Mouse (Mus musculus) stomach, postnatal 0 days (tissue): ENCODE data around the gene Pcdh17. TPM values are rescaled to one million over a fixed set of nuclear protein-coding genes. Genes with fewer than 3 reads are reported as not detected.

Experiments used
- ATAC-seq: fragments of 200-750 bp; cut with Nextera tagmentation; 2 replicates; pipeline ENCODE4 v1.8.0; 2017; ENCODE audit not compliant: low FRiP score, low TSS enrichment
- DNase-seq: peaks from one replicate; pipeline ENCODE4 v3.0.0-alpha.2; 2016; ENCODE audit warnings: low spot score
- H3K27ac ChIP-seq: fragments of 300-500 bp; sonication (generic); replicated peaks from 2 replicates; pipeline ENCODE4 v1.5.1; 2014; ENCODE audit warnings: mild to moderate bottlenecking, control low read depth
- H3K27me3 ChIP-seq: fragments of 300-500 bp; sonication (generic); 2 replicates; pipeline ENCODE4 v1.6.1; 2014; ENCODE audit warnings: low read length; ENCODE audit not compliant: control insufficient read depth, insufficient read depth
- H3K36me3 ChIP-seq: fragments of 300-500 bp; sonication (generic); 2 replicates; pipeline ENCODE4 v1.6.1; 2014; ENCODE audit warnings: low read length, mixed read lengths; ENCODE audit not compliant: control insufficient read depth, insufficient read depth
- H3K4me1 ChIP-seq: fragments of 300-500 bp; sonication (generic); replicated peaks from 2 replicates; pipeline ENCODE4 v1.6.1; 2014; ENCODE audit warnings: antibody characterized with exemption; ENCODE audit not compliant: control insufficient read depth, insufficient read depth
- H3K4me2 ChIP-seq: fragments of 300-500 bp; sonication (generic); replicated peaks from 2 replicates; pipeline ENCODE4 v1.6.1; 2014; ENCODE audit warnings: low read depth, mild to moderate bottlenecking, control low read depth, moderate library complexity
- H3K4me3 ChIP-seq: fragments of 300-500 bp; sonication (generic); 2 replicates; pipeline ENCODE4 v1.5.1; 2014; ENCODE audit warnings: low read depth, low read length, control low read depth
- H3K9ac ChIP-seq: fragments of 300-500 bp; sonication (generic); 2 replicates; pipeline ENCODE4 v1.6.1; 2014; ENCODE audit warnings: mild to moderate bottlenecking, low read length, control low read depth, mixed read lengths
- H3K9me3 ChIP-seq: fragments of 300-500 bp; sonication (generic); 2 replicates; pipeline ENCODE4 v1.6.1; 2016; ENCODE audit warnings: low read length; ENCODE audit not compliant: control insufficient read depth
- CTCF ChIP-seq: IDR thresholded peaks from 2 replicates; pipeline ENCODE4 v1.5.1; 2016; ENCODE audit warnings: antibody characterized with exemption, low read depth, mild to moderate bottlenecking, moderate library complexity
- EP300 ChIP-seq: optimal IDR thresholded peaks from 2 replicates; pipeline ENCODE3; 2016; ENCODE audit warnings: antibody characterized with exemption
- WGBS: fragments of 180-500 bp; shearing (Covaris S2); extraction: QIAGEN DNeasy Blood & Tissue Kit; methylation state at CpG from one replicate; pipeline ENCODE4 v1.1.7; 2014; 5-methylcytosine and 5-hydroxymethylcytosine counted together
- polyA plus RNA-seq: library from polyadenylated mRNA; unstranded; fragments of >200 nt; fragmentation: Nextera tagmentation; extraction: Ambion mirVana; gene quantifications from 2 replicates; pipeline ENCODE4 v1.2.1, GENCODE M21; 2015

The Pcdh17 gene
- polyA plus RNA-seq, 1 experiment from 2014 or later: 2.5 TPM

DNA sequence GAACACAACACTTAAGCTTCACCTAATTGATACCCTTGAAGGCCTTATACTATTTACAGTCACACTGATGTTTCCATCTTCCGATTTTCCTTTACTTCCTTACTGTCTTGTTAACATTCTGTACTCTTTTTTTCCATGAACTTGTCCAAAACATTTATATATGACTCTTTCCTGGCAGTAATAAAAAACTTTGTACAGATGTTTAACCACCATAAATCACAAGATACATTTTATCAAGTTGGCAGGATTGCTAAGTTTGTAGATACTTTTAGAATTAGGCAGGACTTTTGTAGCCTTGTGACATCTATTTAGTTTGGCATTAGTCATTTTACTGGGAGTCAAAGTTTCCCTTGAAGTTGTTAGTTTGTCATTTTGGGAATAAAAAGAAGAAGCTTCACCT lies 32.1 kb downstream of the Pcdh17 start:
- WGBS: 38% methylated on average over 1 of the region's 1 CpGs
- no peak overlapping the region for H3K4me3 ChIP-seq
- DNase-seq (no peak), ATAC-seq (no peak)
- no peak overlapping the region for H3K4me2 ChIP-seq
- H3K9ac ChIP-seq: no peak overlapping the region
- H3K4me1 ChIP-seq: no peaks in the 10 kb centered on the region
- H3K9me3 ChIP-seq: no peaks in the 10 kb centered on the region
- H3K36me3 ChIP-seq: no peaks in the 10 kb centered on the region
- TF ChIP-seq CTCF: no peak
- no peak for TF ChIP-seq EP300
- no peaks in the 10 kb centered on the region for H3K27me3 ChIP-seq
- H3K27ac ChIP-seq: no peak overlapping the region

DNA sequence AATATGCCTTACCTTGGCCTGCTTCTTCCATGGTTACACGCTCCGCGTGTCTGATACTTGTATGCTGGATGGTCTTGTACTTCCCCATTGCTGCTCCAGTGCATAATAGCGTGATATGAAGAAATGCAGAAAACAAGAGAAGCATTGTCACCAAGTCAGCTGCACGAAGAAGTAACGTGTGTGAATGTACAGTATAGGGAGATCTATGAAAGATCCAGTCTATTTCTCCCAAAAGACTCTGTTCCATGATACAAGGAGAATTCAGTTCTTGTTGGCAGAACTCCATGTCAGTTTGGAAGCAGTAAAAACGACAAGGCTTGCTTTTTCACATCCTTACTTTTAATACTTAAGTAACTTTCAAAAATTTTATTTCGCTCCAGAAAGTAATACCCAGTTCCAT lies 33.0 kb downstream of the Pcdh17 start:
- Histone ChIP-seq H3K27me3 (no peaks in the 10 kb centered on the region), H3K4me2 (no peak overlapping the region), H3K9ac (no peak overlapping the region), H3K9me3 (no peaks in the 10 kb centered on the region), H3K4me1 (no peaks in the 10 kb centered on the region), H3K4me3 (no peak overlapping the region), H3K36me3 (no peaks in the 10 kb centered on the region), H3K27ac (no peak overlapping the region)
- TF ChIP-seq EP300 (no peak), CTCF (no peak)
- DNase-seq (no peak), ATAC-seq (no peak)
- 83% methylated on average over 8 of the region's 8 CpGs for WGBS

DNA sequence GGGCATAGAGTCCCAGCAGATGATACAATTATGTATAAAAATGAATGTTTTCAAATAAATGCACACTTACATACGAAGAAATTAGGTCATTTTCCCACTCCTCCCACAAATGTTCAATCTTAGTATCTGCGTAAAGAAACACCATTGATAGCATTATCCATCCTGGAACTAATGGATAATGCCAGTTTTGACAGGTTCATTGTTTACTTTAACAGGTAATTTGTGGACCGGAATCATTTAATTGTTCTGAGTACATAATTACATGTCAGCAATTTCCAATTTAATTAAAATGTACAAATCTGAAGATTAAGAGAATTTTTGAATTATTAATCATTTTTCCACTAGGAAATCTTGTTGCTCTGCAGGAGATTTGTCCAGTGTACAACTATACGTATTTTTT lies 33.5 kb downstream of the Pcdh17 start:
- WGBS: 75% methylated on average over 4 of the region's 4 CpGs
- no peak for ATAC-seq

DNA sequence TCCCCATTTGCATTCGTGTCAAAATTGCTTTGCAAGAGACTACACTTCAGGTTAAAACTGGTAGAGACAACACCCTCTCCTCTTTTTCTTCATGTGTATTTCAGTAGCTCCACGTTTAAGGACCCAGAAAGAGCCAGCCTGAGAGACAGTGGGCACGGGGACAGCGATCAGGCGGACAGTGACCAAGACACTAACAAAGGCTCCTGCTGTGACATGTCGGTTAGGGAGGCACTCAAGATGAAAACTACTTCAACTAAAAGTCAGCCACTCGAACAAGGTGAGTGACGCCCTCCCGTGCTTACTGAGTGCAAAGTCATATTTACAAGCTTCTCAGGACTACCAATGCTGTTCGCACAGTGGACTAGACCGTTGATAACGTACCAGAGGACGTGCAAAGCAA lies 34.0 kb downstream of the Pcdh17 start:
- H3K27me3 ChIP-seq: no peaks in the 10 kb centered on the region
- no peak overlapping the region for H3K4me3 ChIP-seq
- DNase-seq (no peak), ATAC-seq (no peak)
- TF ChIP-seq EP300 (no peak), CTCF (no peak)
- H3K4me2 ChIP-seq: no peak overlapping the region
- no peaks in the 10 kb centered on the region for H3K4me1 ChIP-seq
- H3K27ac ChIP-seq: no peak overlapping the region
- H3K36me3 ChIP-seq: no peaks in the 10 kb centered on the region
- no peaks in the 10 kb centered on the region for H3K9me3 ChIP-seq
- no peak overlapping the region for H3K9ac ChIP-seq
- WGBS: 73% methylated on average over 13 of the region's 13 CpGs

More for the DNA sequence above, 33.5 kb downstream of the Pcdh17 start:
- TF ChIP-seq CTCF (no peak), EP300 (no peak)
- no peak for DNase-seq
- no peaks in the 10 kb centered on the region for H3K9me3 ChIP-seq
- H3K36me3 ChIP-seq: no peaks in the 10 kb centered on the region
- no peak overlapping the region for H3K27ac ChIP-seq
- no peak overlapping the region for H3K9ac ChIP-seq
- no peaks in the 10 kb centered on the region for H3K4me1 ChIP-seq
- H3K27me3 ChIP-seq: no peaks in the 10 kb centered on the region
- no peak overlapping the region for H3K4me3 ChIP-seq
- no peak overlapping the region for H3K4me2 ChIP-seq

DNA sequence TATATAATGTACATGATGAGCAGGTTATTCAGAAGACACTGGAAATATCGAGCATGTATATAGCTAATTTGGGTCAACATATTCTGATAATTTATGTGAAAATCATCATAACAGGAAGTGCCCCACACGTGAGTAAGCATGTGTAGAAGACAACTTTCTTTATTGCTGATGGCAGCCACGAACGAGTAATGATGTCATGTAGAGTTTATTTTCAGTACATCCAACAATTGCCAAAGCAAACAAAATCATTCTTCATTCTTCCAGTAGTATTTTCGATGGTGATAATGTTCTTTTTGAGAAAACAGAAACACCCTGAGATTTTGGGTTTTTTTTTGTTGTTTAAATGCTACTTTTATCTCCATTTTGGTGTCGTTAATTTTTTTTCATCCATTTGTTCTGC lies 37.2 kb downstream of the Pcdh17 start:
- ATAC-seq: no peak
- DNase-seq: no peak
- TF ChIP-seq CTCF (no peak), EP300 (no peak)
- Histone ChIP-seq H3K36me3 (no peaks in the 10 kb centered on the region), H3K4me2 (no peak overlapping the region), H3K9me3 (no peaks in the 10 kb centered on the region), H3K4me1 (no peaks in the 10 kb centered on the region), H3K9ac (no peak overlapping the region), H3K27ac (no peak overlapping the region), H3K4me3 (no peak overlapping the region), H3K27me3 (no peaks in the 10 kb centered on the region)
- 59% methylated on average over 6 of the region's 6 CpGs for WGBS

DNA sequence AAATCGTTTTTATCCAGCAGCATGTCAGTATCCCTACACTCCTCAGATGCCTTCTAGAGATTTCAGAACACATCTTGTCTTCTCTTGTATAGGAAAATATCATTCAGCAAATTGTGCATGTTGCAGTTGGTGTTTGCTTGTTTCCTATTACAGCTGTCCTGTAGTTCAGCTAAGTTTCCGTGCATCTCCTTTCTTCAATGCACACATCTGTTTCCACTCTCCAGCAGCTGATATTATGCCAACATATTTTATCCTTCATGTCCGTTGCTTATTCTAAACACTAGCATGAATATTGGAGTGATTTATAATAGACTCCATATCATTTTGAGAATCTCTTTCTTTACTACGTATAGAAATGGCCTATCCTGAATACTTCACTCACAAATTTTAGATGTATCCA lies 41.0 kb downstream of the Pcdh17 start:
- no peak for DNase-seq
- Histone ChIP-seq H3K4me1 (no peaks in the 10 kb centered on the region), H3K4me2 (no peak overlapping the region), H3K4me3 (no peak overlapping the region), H3K36me3 (no peaks in the 10 kb centered on the region), H3K9ac (no peak overlapping the region), H3K9me3 (no peaks in the 10 kb centered on the region), H3K27me3 (no peaks in the 10 kb centered on the region), H3K27ac (no peak overlapping the region)
- WGBS: 41% methylated on average over 4 of the region's 4 CpGs
- ATAC-seq: no peak
- no peak for TF ChIP-seq EP300
- no peak for TF ChIP-seq CTCF

DNA sequence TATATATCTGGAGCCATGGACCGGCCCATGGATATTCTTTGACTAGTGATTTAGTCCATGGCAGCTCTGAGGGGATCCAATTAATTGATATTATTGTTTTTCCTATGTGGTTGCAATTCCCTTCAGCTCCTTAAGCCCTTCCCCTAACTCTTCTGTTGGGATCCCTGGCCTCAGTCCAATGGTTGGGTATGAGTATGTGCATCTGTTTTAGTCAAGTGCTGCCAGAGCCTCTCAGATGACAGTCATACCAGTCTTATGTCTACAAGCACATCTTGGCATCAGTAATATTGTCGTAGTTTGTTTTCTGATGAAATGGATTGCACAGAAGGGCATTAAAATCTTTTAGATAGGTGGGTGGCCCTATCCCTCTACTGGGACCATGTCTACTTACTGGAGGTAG lies 67.6 kb downstream of the Pcdh17 start:
- DNase-seq (no peak), ATAC-seq (no peak)
- Histone ChIP-seq H3K36me3 (no peaks in the 10 kb centered on the region), H3K4me3 (no peak overlapping the region), H3K4me1 (no peaks in the 10 kb centered on the region), H3K27me3 (no peaks in the 10 kb centered on the region), H3K27ac (no peak overlapping the region), H3K9me3 (no peaks in the 10 kb centered on the region), H3K4me2 (no peak overlapping the region), H3K9ac (no peak overlapping the region)
- WGBS: 87% methylated on average over 2 of the region's 2 CpGs
- TF ChIP-seq CTCF: no peak
- no peak for TF ChIP-seq EP300
